Mouse (Mus musculus): ENCODE results near the gene Cyp4x1.

DNA sequence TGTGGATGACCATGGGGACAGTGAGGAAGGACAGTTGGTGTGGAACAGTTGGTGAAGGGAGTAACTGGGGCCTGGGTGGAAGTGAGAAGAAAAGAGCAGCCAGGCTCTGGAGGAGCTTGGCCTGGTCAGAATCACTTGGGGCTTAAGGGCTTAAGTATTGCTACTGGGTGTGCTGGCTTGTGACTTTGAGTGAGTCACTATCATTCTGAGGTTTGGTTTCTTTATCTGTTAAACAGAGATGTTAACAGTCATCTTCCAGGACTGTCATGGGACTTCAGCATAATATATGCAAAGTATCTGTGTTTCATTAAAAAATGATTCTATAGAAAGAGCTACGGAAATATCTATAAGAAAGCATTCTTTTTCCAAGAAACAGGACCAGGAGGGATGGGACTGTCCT, 59.3 kb downstream of the Cyp4x1 start:
- TF ChIP-seq POLR2A (IDR thresholded peaks at IDR 0.05; ENCODE audit: borderline replicate concordance, low read depth, low read length) (no peak), CTCF (IDR thresholded peaks at IDR 0.05; ENCODE audit: low read depth, low read length) (no peak)
